Mouse (Mus musculus) intestine, postnatal 0 days (tissue): Measurements from ENCODE around the gene Nsun3. TPM values are rescaled to one million over a fixed set of nuclear protein-coding genes. Genes with fewer than 3 reads are reported as not detected.

Experiments
- ATAC-seq: fragments of 200-750 bp; cut with Nextera tagmentation; 2 replicates; pipeline ENCODE4 v1.8.0; 2017; ENCODE audit warnings: mild to moderate bottlenecking, moderate TSS enrichment, moderate library complexity
- H3K27ac ChIP-seq: fragments of 300-500 bp; sonication (generic); 2 replicates; pipeline ENCODE4 v1.5.1; 2014; ENCODE audit warnings: mild to moderate bottlenecking, low read depth, low read length, moderate library complexity
- H3K27me3 ChIP-seq: fragments of 300-500 bp; sonication (generic); replicated peaks from 2 replicates; pipeline ENCODE4 v1.6.1; 2014; ENCODE audit warnings: low read length, mixed read lengths; ENCODE audit not compliant: control insufficient read depth, insufficient read depth
- H3K36me3 ChIP-seq: fragments of 300-500 bp; sonication (generic); 2 replicates; pipeline ENCODE4 v1.6.1; 2014; ENCODE audit warnings: mild to moderate bottlenecking, moderate library complexity; ENCODE audit not compliant: control insufficient read depth, insufficient read depth
- H3K4me1 ChIP-seq: fragments of 300-500 bp; sonication (generic); replicated peaks from 2 replicates; pipeline ENCODE4 v1.6.1; 2014; ENCODE audit warnings: antibody characterized with exemption, low read length, mixed read lengths; ENCODE audit not compliant: control insufficient read depth, insufficient read depth
- H3K4me2 ChIP-seq: fragments of 300-500 bp; sonication (generic); replicated peaks from 2 replicates; pipeline ENCODE4 v1.6.1; 2014; ENCODE audit warnings: low read depth, mild to moderate bottlenecking, moderate library complexity
- H3K4me3 ChIP-seq: fragments of 300-500 bp; sonication (generic); 2 replicates; pipeline ENCODE4 v1.5.1; 2014; ENCODE audit warnings: low read depth, low read length
- H3K9ac ChIP-seq: fragments of 300-500 bp; sonication (generic); 2 replicates; pipeline ENCODE4 v1.6.1; 2014; ENCODE audit warnings: mild to moderate bottlenecking, low read depth, low read length
- H3K9me3 ChIP-seq: fragments of 300-500 bp; sonication (generic); 2 replicates; pipeline ENCODE4 v1.6.1; 2016; ENCODE audit warnings: mixed run types; ENCODE audit not compliant: control insufficient read depth
- CTCF ChIP-seq: sonication (generic); IDR thresholded peaks from 2 replicates; pipeline ENCODE4 v1.5.1; 2016; ENCODE audit warnings: low read depth, mild to moderate bottlenecking, control low read depth, antibody characterized with exemption, moderate library complexity
- WGBS: fragments of 180-500 bp; shearing (Covaris S2); extraction: QIAGEN DNeasy Blood & Tissue Kit; methylation state at CpG from one replicate; pipeline ENCODE4 v1.1.7; 2014; 5-methylcytosine and 5-hydroxymethylcytosine counted together
- polyA plus RNA-seq: library from polyadenylated mRNA; unstranded; fragments of >200 nt; fragmentation: Nextera tagmentation; extraction: Ambion mirVana; gene quantifications from 2 replicates; pipeline ENCODE4 v1.2.1, GENCODE M21; 2015

Nsun3 gene
- polyA plus RNA-seq, 1 experiment from 2014 or later, result 6.3 TPM

DNA sequence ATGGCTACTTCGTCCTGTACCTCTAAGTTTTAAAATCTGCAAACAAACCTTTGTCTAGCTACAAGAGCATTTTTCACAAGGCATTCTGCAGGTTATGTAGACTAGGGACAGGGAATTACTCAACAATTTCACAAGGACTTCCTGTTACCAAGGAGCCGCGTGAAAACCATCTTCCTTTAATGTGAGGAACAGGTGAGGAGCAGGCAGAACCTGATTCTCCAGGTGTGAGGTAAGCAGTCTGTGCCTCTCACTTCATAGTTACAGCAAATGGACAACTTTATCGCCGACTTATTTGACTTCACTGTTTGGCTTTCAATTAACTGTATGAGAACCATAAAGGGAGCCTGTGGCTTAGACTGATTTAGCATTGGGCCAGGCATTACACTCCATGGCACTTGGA, 27.9 kb upstream of the Nsun3 start, which contains the start of gene Stx19:
Gene Stx19 (plus strand): TSS at position 186 of the 400 bp plus-strand sequence.
- H3K9me3 ChIP-seq, result no peaks in the 10 kb centered on the region
- no peak within 1 kb of the TSS for H3K9ac ChIP-seq
- H3K4me3 ChIP-seq, result no peak within 1 kb of the TSS
- WGBS, result 23% methylated on average over 5 of the region's 5 CpGs
- no peaks in the 10 kb centered on the region for H3K36me3 ChIP-seq
- TF ChIP-seq CTCF, result no peak
- no peaks in the 10 kb centered on the region for H3K27me3 ChIP-seq
- ATAC-seq, result peak; percentile 79
- H3K4me1 ChIP-seq, result no peaks in the 10 kb centered on the region
- H3K27ac ChIP-seq, result no peak within 1 kb of the TSS
- H3K4me2 ChIP-seq, result no peak within 1 kb of the TSS

DNA sequence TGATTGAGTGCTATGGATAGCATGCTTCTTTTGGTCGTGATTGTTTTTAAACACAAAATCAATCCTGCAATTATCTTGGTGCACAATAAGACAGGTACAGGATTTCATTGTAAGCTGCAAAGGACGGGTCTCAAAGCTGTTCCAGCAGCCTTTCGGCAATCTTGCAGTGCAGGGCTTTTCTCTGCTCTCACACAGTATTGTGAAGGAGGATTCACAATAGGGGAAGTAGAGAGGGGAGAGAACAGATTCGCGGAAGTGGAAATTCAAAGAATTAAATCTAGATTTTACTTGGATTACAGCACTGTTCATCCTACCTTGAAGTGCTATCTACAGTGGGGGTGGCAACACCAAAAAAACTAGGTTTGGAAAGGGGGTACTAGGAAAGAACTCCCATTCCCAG, 27.2 kb upstream of the Nsun3 start:
- Histone ChIP-seq H3K27me3 (no peaks in the 10 kb centered on the region), H3K9me3 (no peaks in the 10 kb centered on the region), H3K9ac (no peak overlapping the region), H3K4me3 (no peak overlapping the region), H3K4me2 (no peak overlapping the region), H3K4me1 (no peaks in the 10 kb centered on the region), H3K36me3 (no peaks in the 10 kb centered on the region), H3K27ac (no peak overlapping the region)
- WGBS, result 76% methylated on average over 5 of the region's 5 CpGs
- no peak for ATAC-seq
- no peak for TF ChIP-seq CTCF

- WGBS, result 85% methylated on average over 4 of the region's 4 CpGs
- H3K4me3 ChIP-seq, result no peak overlapping the region
- TF ChIP-seq CTCF, result no peak
- H3K4me1 ChIP-seq, result no peaks in the 10 kb centered on the region
- H3K27ac ChIP-seq, result no peak overlapping the region
- H3K36me3 ChIP-seq, result no peaks in the 10 kb centered on the region
- no peak overlapping the region for H3K9ac ChIP-seq
- ATAC-seq, result no peak
- no peak overlapping the region for H3K4me2 ChIP-seq
- H3K27me3 ChIP-seq, result no peaks in the 10 kb centered on the region
- H3K9me3 ChIP-seq, result no peaks in the 10 kb centered on the region
Measured at GRCm38 (mm10) chr16:62810855-62811254, 24.2 kb upstream of the Nsun3 start.

- TF ChIP-seq CTCF, result no peak
- no peak overlapping the region for H3K9ac ChIP-seq
- no peak overlapping the region for H3K27ac ChIP-seq
- no peaks in the 10 kb centered on the region for H3K9me3 ChIP-seq
- H3K27me3 ChIP-seq, result no peaks in the 10 kb centered on the region
- H3K36me3 ChIP-seq, result 0 out of 2 replicates have a peak, but pooled peaks cover 4% of the 10 kb centered on the region
- H3K4me1 ChIP-seq, result no peaks in the 10 kb centered on the region
- ATAC-seq, result peak; percentile 89
- WGBS, result 54% methylated on average over 8 of the region's 8 CpGs
- peak overlapping the region; percentile 17 for H3K4me2 ChIP-seq
- no peak overlapping the region for H3K4me3 ChIP-seq
Measured at GRCm38 (mm10) chr16:62807249-62807979, 20.8 kb upstream of the Nsun3 start.

DNA sequence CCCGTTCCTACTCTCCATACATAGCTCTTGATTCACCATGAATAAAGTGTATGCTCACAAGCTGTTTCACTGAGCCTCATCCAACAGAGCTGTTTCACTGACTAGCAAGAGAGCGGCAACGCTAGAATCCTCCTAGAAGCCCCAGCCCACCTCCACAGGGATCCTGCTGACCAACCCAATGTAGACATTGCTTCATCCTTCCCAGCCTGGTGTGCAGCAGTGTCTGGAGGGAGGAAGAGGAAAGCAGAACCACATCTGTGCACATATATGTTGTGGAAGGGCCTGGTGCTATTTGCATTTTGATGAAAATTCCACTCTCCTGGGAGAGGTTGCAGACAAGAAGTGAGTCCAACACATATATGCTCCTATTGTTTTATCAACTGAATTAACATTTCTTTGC, 18.0 kb upstream of the Nsun3 start:
- no peak overlapping the region for H3K27ac ChIP-seq
- H3K4me1 ChIP-seq, result no peaks in the 10 kb centered on the region
- no peak overlapping the region for H3K4me3 ChIP-seq
- H3K36me3 ChIP-seq, result peaks cover 10% of the 10 kb centered on the region; the same call in 1 of the 2 replicates
- H3K27me3 ChIP-seq, result no peaks in the 10 kb centered on the region
- no peak for ATAC-seq
- H3K4me2 ChIP-seq, result no peak overlapping the region
- TF ChIP-seq CTCF, result no peak
- no peak overlapping the region for H3K9ac ChIP-seq
- no peaks in the 10 kb centered on the region for H3K9me3 ChIP-seq
- 96% methylated on average over 3 of the region's 3 CpGs for WGBS

DNA sequence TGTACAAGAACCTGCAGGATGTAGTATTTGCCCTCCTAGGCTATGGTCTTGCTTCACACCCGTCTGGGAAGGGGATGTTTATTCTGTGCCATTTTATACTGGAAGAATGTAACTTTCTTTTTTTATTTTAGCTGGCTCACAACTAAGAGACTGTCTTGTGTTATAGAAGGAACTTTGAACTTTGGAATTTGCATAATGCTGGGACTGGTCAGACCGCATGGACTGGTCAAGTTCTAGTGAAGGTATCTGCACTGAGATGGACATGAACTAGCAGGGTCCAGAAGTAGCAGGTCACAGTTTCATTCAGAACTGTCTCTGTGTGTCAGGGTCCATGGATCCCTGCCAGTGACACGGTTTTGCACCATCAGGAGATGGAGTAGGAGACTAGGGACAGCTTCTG, 13.2 kb upstream of the Nsun3 start:
- no peaks in the 10 kb centered on the region for H3K4me1 ChIP-seq
- ATAC-seq, result peak; percentile 33; the same call in 1 of the 2 replicates

More for the DNA sequence above, 13.2 kb upstream of the Nsun3 start:
- H3K27me3 ChIP-seq, result no peaks in the 10 kb centered on the region
- peaks cover 17% of the 10 kb centered on the region for H3K36me3 ChIP-seq
- 60% methylated on average over 3 of the region's 3 CpGs for WGBS
- no peak overlapping the region for H3K4me2 ChIP-seq
- TF ChIP-seq CTCF, result no peak
- no peak overlapping the region for H3K9ac ChIP-seq
- no peak overlapping the region for H3K27ac ChIP-seq
- H3K4me3 ChIP-seq, result no peak overlapping the region
- H3K9me3 ChIP-seq, result no peaks in the 10 kb centered on the region
